Mouse (Mus musculus) A20 (cell line): ENCODE results near the gene Adcy9.
A peak's percentile ranks its signal among the peaks of the same experiment; 100 is the strongest.
"Not testable (repeated sequence)": the region's sequence is repeated elsewhere in the genome, so short reads cannot be mapped to it uniquely, and the experiment has no call there.

ENCODE experiments used
- DNase-seq: peaks from one replicate; pipeline ENCODE4 v3.0.0-alpha.2; 2011; ENCODE audit warnings: low read depth, low spot score

The Adcy9 gene

DNA sequence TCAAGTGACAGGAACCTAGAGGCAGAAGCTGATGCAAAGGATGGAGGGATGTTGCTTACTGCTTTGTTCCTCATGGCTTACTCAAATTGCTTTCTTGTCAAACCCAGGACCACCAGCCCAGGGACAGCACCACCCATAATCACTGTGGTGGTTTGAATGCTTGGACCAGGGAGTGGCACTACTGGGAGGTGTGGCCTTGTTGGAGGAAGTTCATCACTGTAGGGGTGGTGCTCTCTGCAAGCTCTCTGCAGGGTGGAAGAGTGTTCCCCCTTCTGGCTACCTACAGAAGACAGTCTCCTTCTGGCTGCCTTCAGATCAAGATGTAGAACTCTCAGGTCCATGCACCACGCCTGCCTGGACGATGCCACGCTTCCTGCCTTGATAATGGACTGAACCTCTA is 148.0 kb downstream of the Adcy9 start:
- DNase-seq, result peak; percentile 63

DNA sequence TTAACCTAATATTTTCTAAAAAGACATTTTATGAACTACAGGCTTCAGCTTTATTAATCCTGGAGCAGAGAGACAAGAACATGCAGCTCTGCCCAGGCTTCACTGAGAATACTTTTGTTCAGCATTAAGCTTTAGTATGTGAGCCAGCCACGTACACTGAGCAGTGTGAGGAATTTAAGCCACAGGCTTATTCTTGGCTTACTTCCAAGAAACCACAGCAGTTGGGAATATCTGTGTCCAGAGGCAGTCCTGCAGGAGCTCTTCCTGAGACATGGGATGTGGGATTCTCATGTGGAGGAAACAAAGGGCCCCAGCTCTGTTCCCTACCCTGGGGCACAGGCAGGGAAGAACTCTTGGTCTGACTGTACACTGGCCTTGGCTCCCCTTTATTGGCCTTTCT is 149.4 kb downstream of the Adcy9 start:
- no peak for DNase-seq

DNA sequence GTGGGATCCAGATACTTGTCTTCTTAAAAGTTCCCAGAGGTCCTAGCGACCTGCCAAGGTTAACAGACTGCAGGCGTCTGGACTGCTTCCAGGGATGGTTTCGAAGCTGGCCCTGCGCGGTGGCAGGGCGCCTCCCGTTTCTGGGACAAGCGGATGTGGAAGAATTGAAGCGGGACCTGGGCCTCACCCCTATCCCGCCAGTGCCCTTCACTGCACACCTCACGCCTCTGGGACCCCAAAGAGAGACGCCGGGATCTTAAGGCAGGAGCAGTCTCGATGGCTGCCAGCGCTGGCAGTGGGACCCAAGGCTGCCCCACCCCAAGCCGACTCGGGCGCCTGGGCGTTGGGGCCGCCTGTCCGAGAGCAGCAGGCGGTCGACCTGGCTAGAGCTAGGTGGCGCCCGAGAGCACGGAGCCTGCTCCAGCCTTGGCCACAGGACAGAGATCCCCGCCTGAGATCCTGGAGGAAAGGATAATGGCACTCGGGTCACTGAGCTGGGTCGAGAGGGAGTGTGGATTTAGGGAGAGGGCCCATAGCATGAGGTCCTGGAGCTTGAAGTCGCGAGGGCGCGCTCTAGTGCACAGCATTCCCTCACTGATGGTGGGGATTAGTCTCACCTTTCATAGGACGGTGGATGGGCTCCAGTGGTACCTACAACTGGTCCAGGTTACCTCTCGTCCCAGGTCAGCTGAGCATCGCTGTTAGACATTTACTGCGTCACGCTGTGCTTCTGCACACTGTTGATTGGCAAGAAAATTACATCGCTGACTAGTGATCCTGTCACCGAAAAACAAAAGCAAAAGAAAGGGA is 152.2 kb downstream of the Adcy9 start:
- DNase-seq, result peak; percentile 67

DNA sequence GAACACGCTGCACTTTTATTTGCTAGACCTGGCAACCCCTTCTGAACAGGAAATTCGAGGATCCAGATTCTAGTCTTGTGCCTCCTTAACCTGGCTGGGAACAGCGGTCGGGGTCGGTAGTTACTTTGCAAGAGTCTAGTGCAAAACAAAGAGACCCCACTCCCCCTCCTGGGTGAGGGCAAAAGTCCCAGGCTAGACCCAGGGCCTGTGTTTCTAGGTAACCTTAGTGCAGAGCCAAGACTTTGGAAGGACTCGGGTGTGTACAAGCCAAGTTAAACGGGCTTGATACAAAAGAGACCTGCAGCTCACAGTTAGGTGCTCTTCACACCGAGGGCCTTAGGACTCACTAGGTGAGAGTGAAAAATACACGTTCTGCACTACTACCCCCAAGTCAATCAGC is 152.8 kb downstream of the Adcy9 start:
- DNase-seq, result no peak

DNA sequence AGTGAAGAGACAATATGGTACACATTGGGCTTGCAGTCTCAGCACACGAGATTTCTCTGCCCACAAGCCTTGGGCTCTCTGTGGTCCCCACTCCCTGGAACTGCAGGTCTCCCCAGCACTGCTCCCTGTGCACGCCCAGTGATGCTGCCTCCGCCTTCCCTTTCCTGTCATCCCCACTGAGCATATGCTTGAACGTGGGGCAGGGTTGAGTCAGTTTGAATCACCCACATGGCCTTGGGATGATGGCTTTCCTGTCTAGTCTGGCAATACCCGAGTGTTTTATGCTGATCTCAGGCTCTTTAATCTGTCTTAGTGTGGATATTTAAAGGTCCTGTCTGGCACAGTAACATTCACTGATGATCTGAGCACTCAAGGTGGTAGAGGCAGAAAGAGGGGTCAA is 154.9 kb downstream of the Adcy9 start:
- DNase-seq, result no peak

DNA sequence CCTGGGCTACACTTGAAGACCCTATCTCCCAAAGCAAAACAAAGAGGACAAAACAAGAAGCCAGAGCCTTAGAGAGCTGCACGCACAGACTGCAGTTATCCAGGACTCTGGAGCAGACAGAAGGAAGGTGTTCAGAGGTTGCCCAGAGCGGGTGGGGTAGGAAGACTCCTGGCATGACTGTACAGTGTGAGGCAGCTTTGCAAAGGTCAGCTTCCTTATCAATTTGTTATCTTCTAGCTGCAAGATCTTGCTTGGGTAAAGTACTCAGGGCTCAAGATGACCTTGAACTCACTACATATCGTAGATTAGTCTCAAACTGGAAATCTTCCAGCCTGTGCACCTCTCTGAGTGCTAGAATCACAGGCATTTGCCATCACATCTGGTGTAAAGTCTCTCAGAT is 156.8 kb downstream of the Adcy9 start:
- DNase-seq, result no peak

DNA sequence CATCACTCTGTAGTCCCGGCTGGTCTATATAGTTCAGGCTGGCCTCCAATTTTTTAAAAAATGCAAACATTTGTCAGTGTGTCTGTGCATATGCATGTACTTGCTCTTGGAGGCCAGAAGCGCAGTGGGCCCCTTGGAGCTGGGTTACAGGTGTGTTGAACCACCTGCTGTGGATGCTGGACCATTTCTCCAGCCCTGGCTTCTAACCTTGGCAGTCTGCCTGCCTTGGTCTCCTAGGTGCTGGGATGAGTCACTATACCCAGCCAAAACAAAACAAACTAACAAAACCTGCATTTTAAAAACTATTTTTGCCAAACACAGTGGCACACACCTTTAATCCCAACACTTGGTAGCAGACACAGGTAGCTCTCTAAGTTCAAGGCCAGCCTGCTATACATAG is 162.8 kb downstream of the Adcy9 start:
- DNase-seq, result no peak

DNA sequence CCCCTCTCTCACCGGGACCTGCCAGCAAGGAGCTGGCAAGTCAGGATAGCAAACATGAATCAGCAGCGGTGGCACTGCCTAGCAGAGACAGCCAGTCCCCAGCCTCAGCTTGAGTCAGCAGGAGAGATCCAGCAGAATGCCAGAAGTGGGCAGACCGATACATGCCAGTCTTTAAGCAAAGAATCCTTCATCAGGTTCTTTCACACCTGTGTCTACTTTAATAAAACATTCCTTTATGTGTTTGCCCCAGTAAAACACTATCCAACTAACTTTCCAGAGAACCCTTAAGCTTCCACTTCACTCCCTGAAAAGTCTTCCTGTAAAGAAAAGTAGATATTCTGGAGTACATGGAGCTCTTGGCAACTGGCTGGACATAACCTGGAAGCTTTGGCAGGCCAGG is 171.5 kb downstream of the Adcy9 start:
- no peak for DNase-seq

DNA sequence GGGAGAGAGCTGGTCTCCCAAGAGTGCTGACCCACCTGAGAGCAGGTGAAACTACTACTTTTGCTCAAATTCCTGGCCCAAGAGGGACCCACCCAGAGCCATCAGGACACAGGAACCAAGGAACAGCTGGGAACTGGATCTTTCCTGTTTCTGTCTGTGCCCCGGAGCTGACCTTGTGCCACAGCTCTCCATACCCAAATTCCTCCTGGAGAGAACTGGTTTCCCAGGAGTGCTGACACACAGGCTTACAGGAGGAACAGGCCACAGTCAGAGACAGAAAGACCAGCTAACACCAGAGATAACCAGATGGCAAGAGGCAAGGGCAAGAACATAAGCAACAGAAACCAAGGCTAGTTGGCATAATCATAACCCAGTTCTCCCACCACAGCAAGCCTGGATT is 175.1 kb downstream of the Adcy9 start:
- not testable (repeated sequence) for DNase-seq
